Mouse (Mus musculus): ENCODE results near the gene Jak1. TPM values are rescaled to one million over a fixed set of nuclear protein-coding genes. Genes with fewer than 3 reads are reported as not detected.
A peak's percentile ranks its signal among the peaks of the same experiment; 100 is the strongest.

Jak1 gene
- polyA plus RNA-seq, 1 experiment from 2014 or later: 71.9 TPM

GRCm38 (mm10) chr4:101187381-101187780 is 77.7 kb downstream of the Jak1 start:
- no peak overlapping the region for H3K9ac ChIP-seq (ENCODE audit: low read depth, low read length)
- H3K4me2 ChIP-seq (ENCODE audit: low read length): no peak overlapping the region
- no peak for TF ChIP-seq CTCF (IDR thresholded peaks at IDR 0.05; ENCODE audit: low read depth)
- H3K4me3 ChIP-seq (replicated peaks; ENCODE audit: low read depth, low read length): no peak overlapping the region
- 73% methylated on average over 4 of the region's 4 CpGs for WGBS
- ATAC-seq (replicated peaks; ENCODE audit: low FRiP score, low read depth) (no peak), DNase-seq (ENCODE audit: low spot score) (no peak)
- peaks cover 23% of the 10 kb centered on the region; the same call in 1 of the 2 replicates for H3K36me3 ChIP-seq (ENCODE audit: insufficient read depth, low read length)
- H3K9me3 ChIP-seq (replicated peaks; ENCODE audit: low read length): no peaks in the 10 kb centered on the region
- H3K27me3 ChIP-seq (ENCODE audit: insufficient read depth, low read length): no peaks in the 10 kb centered on the region
- peaks cover 3% of the 10 kb centered on the region; the same call in 1 of the 2 replicates for H3K4me1 ChIP-seq (replicated peaks; ENCODE audit: insufficient read depth, low read length)
- H3K27ac ChIP-seq: no peak overlapping the region

GRCm38 (mm10) chr4:101186591-101186990 is 78.5 kb downstream of the Jak1 start:
- 0 out of 2 replicates have a peak, but pooled peaks cover 3% of the 10 kb centered on the region for H3K4me1 ChIP-seq (replicated peaks; ENCODE audit: insufficient read depth, low read length)
- ATAC-seq (replicated peaks; ENCODE audit: low FRiP score, low read depth) (no peak), DNase-seq (ENCODE audit: low spot score) (no peak)
- H3K27ac ChIP-seq: no peak overlapping the region
- H3K27me3 ChIP-seq (ENCODE audit: insufficient read depth, low read length): no peaks in the 10 kb centered on the region
- 84% methylated on average over 5 of the region's 5 CpGs for WGBS
- H3K9me3 ChIP-seq (replicated peaks; ENCODE audit: low read length): no peaks in the 10 kb centered on the region
- H3K9ac ChIP-seq (ENCODE audit: low read depth, low read length): no peak overlapping the region
- H3K4me2 ChIP-seq (ENCODE audit: low read length): no peak overlapping the region
- H3K36me3 ChIP-seq (ENCODE audit: insufficient read depth, low read length): peaks cover 25% of the 10 kb centered on the region; the same call in 1 of the 2 replicates
- TF ChIP-seq CTCF (IDR thresholded peaks at IDR 0.05; ENCODE audit: low read depth): no peak
- no peak overlapping the region for H3K4me3 ChIP-seq (replicated peaks; ENCODE audit: low read depth, low read length)

GRCm38 (mm10) chr4:101185216-101185615 is 79.9 kb downstream of the Jak1 start:
- Histone ChIP-seq H3K9me3 (replicated peaks; ENCODE audit: low read length) (no peaks in the 10 kb centered on the region), H3K4me3 (replicated peaks; ENCODE audit: low read depth, low read length) (no peak overlapping the region), H3K27ac (peak overlapping the region; percentile 58; the same call in 1 of the 2 replicates), H3K36me3 (ENCODE audit: insufficient read depth, low read length) (peaks cover 24% of the 10 kb centered on the region; the same call in 1 of the 2 replicates), H3K4me1 (replicated peaks; ENCODE audit: insufficient read depth, low read length) (0 out of 2 replicates have a peak, but pooled peaks cover 3% of the 10 kb centered on the region), H3K9ac (ENCODE audit: low read depth, low read length) (no peak overlapping the region), H3K27me3 (ENCODE audit: insufficient read depth, low read length) (no peaks in the 10 kb centered on the region), H3K4me2 (ENCODE audit: low read length) (no peak overlapping the region)
- WGBS: 42% methylated on average over 3 of the region's 3 CpGs
- no peak for TF ChIP-seq CTCF (IDR thresholded peaks at IDR 0.05; ENCODE audit: low read depth)
- peak; percentile 43 for DNase-seq (ENCODE audit: low spot score)
- no peak for ATAC-seq (replicated peaks; ENCODE audit: low FRiP score, low read depth)

- no peak for TF ChIP-seq CTCF (IDR thresholded peaks at IDR 0.05; ENCODE audit: low read depth)
- Histone ChIP-seq H3K4me2 (ENCODE audit: low read length) (no peak overlapping the region; the same call in 1 of the 2 replicates), H3K27ac (peak overlapping the region; percentile 69), H3K4me3 (replicated peaks; ENCODE audit: low read depth, low read length) (no peak overlapping the region), H3K36me3 (ENCODE audit: insufficient read depth, low read length) (peaks cover 28% of the 10 kb centered on the region; the same call in 1 of the 2 replicates), H3K9me3 (replicated peaks; ENCODE audit: low read length) (no peaks in the 10 kb centered on the region), H3K4me1 (replicated peaks; ENCODE audit: insufficient read depth, low read length) (0 out of 2 replicates have a peak, but pooled peaks cover 3% of the 10 kb centered on the region), H3K9ac (ENCODE audit: low read depth, low read length) (no peak overlapping the region), H3K27me3 (ENCODE audit: insufficient read depth, low read length) (no peaks in the 10 kb centered on the region)
- 29% methylated on average over 9 of the region's 9 CpGs for WGBS
- peak; percentile 86 for DNase-seq (ENCODE audit: low spot score)
- ATAC-seq (replicated peaks; ENCODE audit: low FRiP score, low read depth): peak; percentile 61; the same call in 1 of the 2 replicates
Observed at GRCm38 (mm10) chr4:101182603-101183011, 82.5 kb downstream of the Jak1 start.

- Histone ChIP-seq H3K4me2 (ENCODE audit: low read length) (no peak overlapping the region), H3K4me1 (replicated peaks; ENCODE audit: insufficient read depth, low read length) (no peaks in the 10 kb centered on the region), H3K27ac (no peak overlapping the region), H3K4me3 (replicated peaks; ENCODE audit: low read depth, low read length) (no peak overlapping the region), H3K9ac (ENCODE audit: low read depth, low read length) (no peak overlapping the region), H3K9me3 (replicated peaks; ENCODE audit: low read length) (no peaks in the 10 kb centered on the region), H3K27me3 (ENCODE audit: insufficient read depth, low read length) (no peaks in the 10 kb centered on the region), H3K36me3 (ENCODE audit: insufficient read depth, low read length) (peaks cover 34% of the 10 kb centered on the region; the same call in 1 of the 2 replicates)
- TF ChIP-seq CTCF (IDR thresholded peaks at IDR 0.05; ENCODE audit: low read depth): no peak
- 57% methylated on average over 5 of the region's 5 CpGs for WGBS
- DNase-seq (ENCODE audit: low spot score): no peak
- ATAC-seq (replicated peaks; ENCODE audit: low FRiP score, low read depth): no peak
Observed at GRCm38 (mm10) chr4:101180681-101181080, 84.4 kb downstream of the Jak1 start.

GRCm38 (mm10) chr4:101179836-101180235 is 85.2 kb downstream of the Jak1 start:
- no peak for TF ChIP-seq CTCF (IDR thresholded peaks at IDR 0.05; ENCODE audit: low read depth)
- no peak for ATAC-seq (replicated peaks; ENCODE audit: low FRiP score, low read depth)
- Histone ChIP-seq H3K27ac (no peak overlapping the region), H3K27me3 (ENCODE audit: insufficient read depth, low read length) (no peaks in the 10 kb centered on the region), H3K9ac (ENCODE audit: low read depth, low read length) (no peak overlapping the region), H3K4me1 (replicated peaks; ENCODE audit: insufficient read depth, low read length) (no peaks in the 10 kb centered on the region), H3K9me3 (replicated peaks; ENCODE audit: low read length) (no peaks in the 10 kb centered on the region), H3K4me2 (ENCODE audit: low read length) (no peak overlapping the region), H3K36me3 (ENCODE audit: insufficient read depth, low read length) (peaks cover 41% of the 10 kb centered on the region; the same call in 1 of the 2 replicates), H3K4me3 (replicated peaks; ENCODE audit: low read depth, low read length) (no peak overlapping the region)
- DNase-seq (ENCODE audit: low spot score): no peak
- 70% methylated on average over 6 of the region's 6 CpGs for WGBS

- WGBS: 68% methylated on average over 5 of the region's 5 CpGs
- peaks cover 40% of the 10 kb centered on the region; the same call in 1 of the 2 replicates for H3K36me3 ChIP-seq (ENCODE audit: insufficient read depth, low read length)
- H3K9ac ChIP-seq (ENCODE audit: low read depth, low read length): no peak overlapping the region
- TF ChIP-seq CTCF (IDR thresholded peaks at IDR 0.05; ENCODE audit: low read depth): no peak
- H3K9me3 ChIP-seq (replicated peaks; ENCODE audit: low read length): no peaks in the 10 kb centered on the region
- no peak overlapping the region for H3K4me2 ChIP-seq (ENCODE audit: low read length)
- H3K4me3 ChIP-seq (replicated peaks; ENCODE audit: low read depth, low read length): no peak overlapping the region
- no peak for ATAC-seq (replicated peaks; ENCODE audit: low FRiP score, low read depth)
- no peaks in the 10 kb centered on the region for H3K27me3 ChIP-seq (ENCODE audit: insufficient read depth, low read length)
- H3K27ac ChIP-seq: no peak overlapping the region
- no peaks in the 10 kb centered on the region for H3K4me1 ChIP-seq (replicated peaks; ENCODE audit: insufficient read depth, low read length)
- DNase-seq (ENCODE audit: low spot score): no peak
Observed at GRCm38 (mm10) chr4:101179076-101179475, 86.0 kb downstream of the Jak1 start.

All from kidney, postnatal 0 days (tissue).